Mouse (Mus musculus) kidney, embryonic 14.5 days (tissue): Measurements from ENCODE around the gene Tspyl3. TPM values are rescaled to one million over a fixed set of nuclear protein-coding genes. Genes with fewer than 3 reads are reported as not detected.

ENCODE experiments used
- ATAC-seq: fragments of 200-750 bp; cut with Nextera tagmentation; 2 replicates; pipeline ENCODE4 v1.8.0; 2017; ENCODE audit warnings: moderate number of reproducible peaks, mild to moderate bottlenecking, moderate TSS enrichment, moderate library complexity; ENCODE audit not compliant: low FRiP score, low TSS enrichment
- H3K27ac ChIP-seq: fragments of 300-500 bp; sonication (generic); 2 replicates; pipeline ENCODE4 v1.5.1; 2014; ENCODE audit warnings: low read depth, mild to moderate bottlenecking, low read length, moderate library complexity, mixed read lengths
- H3K27me3 ChIP-seq: fragments of 300-500 bp; sonication (generic); 2 replicates; pipeline ENCODE4 v1.6.1; 2014; ENCODE audit warnings: mild to moderate bottlenecking, low read length; ENCODE audit not compliant: control insufficient read depth, insufficient read depth
- H3K36me3 ChIP-seq: fragments of 300-500 bp; sonication (generic); 2 replicates; pipeline ENCODE4 v1.6.1; 2014; ENCODE audit warnings: low read length, mixed read lengths; ENCODE audit not compliant: control insufficient read depth, insufficient read depth
- H3K4me1 ChIP-seq: fragments of 300-500 bp; sonication (generic); 2 replicates; pipeline ENCODE4 v1.6.1; 2014; ENCODE audit warnings: low read length, mixed read lengths; ENCODE audit not compliant: control insufficient read depth, insufficient read depth
- H3K4me2 ChIP-seq: fragments of 300-500 bp; sonication (generic); replicated peaks from 2 replicates; pipeline ENCODE4 v1.6.1; 2014; ENCODE audit warnings: low read depth, mild to moderate bottlenecking, low read length
- H3K4me3 ChIP-seq: fragments of 300-500 bp; sonication (generic); 2 replicates; pipeline ENCODE4 v1.5.1; 2014; ENCODE audit warnings: mild to moderate bottlenecking, low read length
- H3K9ac ChIP-seq: fragments of 300-500 bp; sonication (generic); 2 replicates; pipeline ENCODE4 v1.6.1; 2014; ENCODE audit warnings: low read depth, mild to moderate bottlenecking, low read length, moderate library complexity
- H3K9me3 ChIP-seq: fragments of 300-500 bp; sonication (generic); 2 replicates; pipeline ENCODE4 v1.6.1; 2016; ENCODE audit warnings: low read length; ENCODE audit not compliant: control insufficient read depth
- WGBS: fragments of 180-500 bp; shearing (Covaris S2); extraction: QIAGEN DNeasy Blood & Tissue Kit; methylation state at CpG from one replicate; pipeline ENCODE4 v1.1.7; 2014; 5-methylcytosine and 5-hydroxymethylcytosine counted together
- polyA plus RNA-seq: library from polyadenylated mRNA; unstranded; fragments of >200 nt; fragmentation: Nextera tagmentation; extraction: Ambion mirVana; gene quantifications from 2 replicates; pipeline ENCODE4 v1.2.1, GENCODE M21; 2014

The Tspyl3 gene
- polyA plus RNA-seq, 1 experiment from 2014 or later: 9.6 TPM

DNA sequence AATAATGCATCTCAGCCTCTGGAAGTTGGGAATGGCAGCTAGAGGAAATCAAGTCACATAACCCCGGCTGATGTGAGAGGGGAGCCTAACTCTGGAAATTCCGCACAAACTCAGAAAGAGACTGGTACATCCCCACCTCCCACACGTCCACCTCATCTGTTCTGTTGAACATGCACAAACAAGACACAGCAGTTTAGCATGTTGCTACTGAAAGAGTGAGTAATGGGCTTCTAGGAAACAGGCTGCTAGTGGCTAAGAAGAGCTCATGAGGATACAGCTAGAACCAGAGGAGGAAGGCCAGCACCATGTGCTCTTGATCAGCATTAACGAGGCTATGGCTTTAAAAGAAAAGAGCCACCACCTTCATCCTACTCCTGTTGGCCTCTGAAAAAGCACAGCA is 12.7 kb upstream of the Tspyl3 start:
- no peak overlapping the region for H3K9ac ChIP-seq
- H3K36me3 ChIP-seq: peaks cover 40% of the 10 kb centered on the region
- 61% methylated on average over 4 of the region's 4 CpGs for WGBS
- H3K4me3 ChIP-seq: no peak overlapping the region
- H3K27ac ChIP-seq: no peak overlapping the region
- peaks cover 27% of the 10 kb centered on the region for H3K4me1 ChIP-seq
- H3K9me3 ChIP-seq: no peaks in the 10 kb centered on the region
- no peak for ATAC-seq
- H3K27me3 ChIP-seq: no peaks in the 10 kb centered on the region
- no peak overlapping the region for H3K4me2 ChIP-seq

DNA sequence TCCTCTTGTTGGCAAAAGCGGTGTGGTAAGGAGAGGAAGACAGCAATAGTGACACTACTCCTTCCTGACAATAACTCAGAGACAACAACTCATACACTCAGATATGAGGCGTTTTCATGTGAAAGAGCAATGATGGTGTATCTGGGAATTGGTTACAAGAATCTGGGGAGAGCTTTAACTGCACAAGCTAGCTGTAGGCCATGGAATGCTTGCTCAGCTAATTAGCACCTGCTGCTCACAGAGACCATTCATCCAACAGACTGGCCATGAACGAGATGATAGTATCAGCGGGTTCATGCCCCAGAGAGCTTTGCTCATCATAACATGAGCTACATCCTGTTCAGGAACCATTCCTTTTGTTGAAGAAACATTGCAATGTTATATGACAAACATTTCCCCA is 12.0 kb upstream of the Tspyl3 start:
- 55% methylated on average over 4 of the region's 4 CpGs for WGBS
- ATAC-seq: no peak
- Histone ChIP-seq H3K4me1 (peaks cover 25% of the 10 kb centered on the region), H3K4me3 (no peak overlapping the region), H3K9me3 (no peaks in the 10 kb centered on the region), H3K4me2 (no peak overlapping the region), H3K27ac (no peak overlapping the region), H3K36me3 (peaks cover 46% of the 10 kb centered on the region), H3K27me3 (no peaks in the 10 kb centered on the region), H3K9ac (no peak overlapping the region)

DNA sequence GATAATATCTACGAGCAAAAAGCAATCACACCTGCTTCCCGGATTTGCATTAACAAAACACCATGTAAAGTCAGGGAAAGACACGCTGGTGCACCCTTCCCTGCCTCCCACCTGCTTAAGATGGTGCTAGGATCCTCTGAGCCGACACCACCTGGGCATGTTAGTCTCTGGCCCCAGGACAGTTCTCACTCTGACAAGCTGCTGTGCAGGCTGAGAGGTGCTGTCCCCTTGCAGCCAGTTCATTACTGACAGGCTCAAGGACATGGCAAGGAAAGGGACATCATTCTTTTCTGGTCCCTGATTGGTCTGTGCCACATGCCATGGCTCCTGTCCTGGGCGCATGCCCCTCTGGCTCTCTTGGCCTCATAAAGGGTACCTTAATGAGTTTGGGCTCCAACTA is 3.3 kb upstream of the Tspyl3 start:
- ATAC-seq: no peak
- Histone ChIP-seq H3K36me3 (peaks cover 56% of the 10 kb centered on the region), H3K4me2 (no peak overlapping the region), H3K4me3 (no peak overlapping the region), H3K9ac (no peak overlapping the region), H3K27ac (no peak overlapping the region), H3K4me1 (peaks cover 8% of the 10 kb centered on the region), H3K27me3 (no peaks in the 10 kb centered on the region), H3K9me3 (no peaks in the 10 kb centered on the region)
- WGBS: 85% methylated on average over 5 of the region's 5 CpGs

DNA sequence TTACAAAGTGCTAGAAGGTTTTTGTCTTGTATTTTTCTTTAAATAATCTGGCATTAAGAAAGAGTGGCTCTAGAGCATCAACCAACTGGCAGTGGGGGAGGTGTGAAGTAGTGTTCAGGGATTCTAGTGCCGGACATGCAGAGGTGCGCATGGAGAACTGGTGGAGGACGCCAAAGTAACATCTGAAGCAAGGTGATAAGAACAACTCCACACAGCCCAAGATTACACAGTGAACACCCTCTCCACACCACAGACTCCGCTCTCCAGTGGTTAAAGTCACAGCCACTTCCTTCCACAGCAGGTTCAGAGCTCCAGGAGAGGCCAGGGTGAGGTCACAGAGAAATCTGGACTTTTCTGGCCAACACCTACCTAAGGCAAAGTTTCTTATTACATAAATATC is 2.7 kb upstream of the Tspyl3 start:
- peaks cover 8% of the 10 kb centered on the region for H3K4me1 ChIP-seq
- no peak overlapping the region for H3K27ac ChIP-seq
- H3K27me3 ChIP-seq: no peaks in the 10 kb centered on the region
- H3K36me3 ChIP-seq: peaks cover 50% of the 10 kb centered on the region
- H3K9ac ChIP-seq: no peak overlapping the region
- no peak overlapping the region for H3K4me2 ChIP-seq
- 89% methylated on average over 4 of the region's 4 CpGs for WGBS
- no peaks in the 10 kb centered on the region for H3K9me3 ChIP-seq
- no peak overlapping the region for H3K4me3 ChIP-seq
- ATAC-seq: no peak

DNA sequence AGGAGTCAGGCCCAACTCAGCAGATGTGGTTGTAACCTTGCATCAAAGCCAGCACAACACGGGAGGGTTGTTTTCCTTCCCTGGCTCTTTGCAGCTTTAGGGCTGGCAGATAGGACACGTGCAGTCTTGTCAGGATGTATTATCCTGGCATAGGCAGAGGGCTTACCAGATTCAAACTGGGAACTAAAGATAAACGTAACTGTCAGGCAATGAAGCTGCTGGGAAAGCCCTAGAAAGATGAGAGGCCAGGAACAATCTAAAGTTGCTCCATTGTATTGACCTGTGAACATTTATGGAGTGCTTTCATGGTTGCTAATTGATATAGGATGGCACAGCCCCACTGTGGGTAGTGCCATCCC is 333 bp upstream of the Tspyl3 start:
- Histone ChIP-seq H3K36me3 (peaks cover 28% of the 10 kb centered on the region), H3K9ac (peak overlapping the region; percentile 68; the same call in 1 of the 2 replicates)

DNA sequence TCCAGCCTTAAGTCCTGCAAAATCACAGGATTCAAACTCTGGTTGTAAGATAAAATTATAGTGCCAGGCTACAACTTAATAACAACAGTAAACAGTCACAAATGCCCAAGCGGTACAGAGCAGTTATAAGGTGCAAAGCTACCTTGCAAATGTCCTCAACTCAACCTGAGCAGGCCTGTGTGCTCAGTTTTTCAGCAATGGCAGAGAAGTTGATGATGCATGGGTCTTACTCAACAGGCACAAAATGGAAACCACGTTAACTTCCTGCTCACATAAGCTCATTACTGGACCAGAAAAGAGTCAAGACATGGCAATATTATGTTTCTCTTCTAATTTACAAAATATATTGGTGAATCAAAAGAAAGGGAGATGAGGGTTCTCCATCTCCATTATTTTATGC is 2.7 kb downstream of the Tspyl3 start:
- H3K4me2 ChIP-seq: no peak overlapping the region
- H3K36me3 ChIP-seq: no peaks in the 10 kb centered on the region
- H3K9me3 ChIP-seq: no peaks in the 10 kb centered on the region
- no peaks in the 10 kb centered on the region for H3K27me3 ChIP-seq
- H3K4me3 ChIP-seq: no peak overlapping the region
- peaks cover 8% of the 10 kb centered on the region for H3K4me1 ChIP-seq
- no peak overlapping the region for H3K9ac ChIP-seq
- ATAC-seq: no peak
- WGBS: 98% methylated on average over 2 of the region's 2 CpGs
- no peak overlapping the region for H3K27ac ChIP-seq

More for the DNA sequence above, 333 bp upstream of the Tspyl3 start:
- 6% methylated on average over 3 of the region's 3 CpGs for WGBS
- peak overlapping the region; percentile 68 for H3K4me2 ChIP-seq
- H3K4me3 ChIP-seq: peak overlapping the region; percentile 43
- ATAC-seq: no peak
- no peaks in the 10 kb centered on the region for H3K27me3 ChIP-seq
- no peaks in the 10 kb centered on the region for H3K9me3 ChIP-seq
- peaks cover 8% of the 10 kb centered on the region for H3K4me1 ChIP-seq
- no peak overlapping the region for H3K27ac ChIP-seq

DNA sequence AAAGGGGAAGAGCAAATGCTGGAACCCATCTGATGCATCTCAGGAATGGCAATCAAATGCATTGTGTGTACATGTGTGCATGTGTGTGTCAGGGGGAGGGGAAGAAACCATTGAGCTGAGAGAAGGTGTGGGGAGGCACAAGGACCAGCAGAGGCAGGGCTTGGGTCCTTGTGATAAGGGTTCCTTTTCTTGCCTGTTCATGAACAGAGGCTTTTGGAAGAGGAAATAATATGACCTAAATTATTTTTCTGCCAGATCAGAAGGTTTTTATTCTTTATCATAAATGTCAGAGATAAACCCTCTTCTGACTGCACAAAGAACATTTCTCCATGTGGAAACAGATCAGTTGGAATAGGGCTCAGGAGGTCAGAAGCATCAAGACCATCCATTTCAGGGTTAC is 3.1 kb downstream of the Tspyl3 start:
- H3K27ac ChIP-seq: no peak overlapping the region
- H3K4me3 ChIP-seq: no peak overlapping the region
- H3K4me2 ChIP-seq: no peak overlapping the region
- peaks cover 8% of the 10 kb centered on the region for H3K4me1 ChIP-seq
- H3K36me3 ChIP-seq: no peaks in the 10 kb centered on the region
- no peak for ATAC-seq
- H3K27me3 ChIP-seq: no peaks in the 10 kb centered on the region
- no peaks in the 10 kb centered on the region for H3K9me3 ChIP-seq
- no peak overlapping the region for H3K9ac ChIP-seq

DNA sequence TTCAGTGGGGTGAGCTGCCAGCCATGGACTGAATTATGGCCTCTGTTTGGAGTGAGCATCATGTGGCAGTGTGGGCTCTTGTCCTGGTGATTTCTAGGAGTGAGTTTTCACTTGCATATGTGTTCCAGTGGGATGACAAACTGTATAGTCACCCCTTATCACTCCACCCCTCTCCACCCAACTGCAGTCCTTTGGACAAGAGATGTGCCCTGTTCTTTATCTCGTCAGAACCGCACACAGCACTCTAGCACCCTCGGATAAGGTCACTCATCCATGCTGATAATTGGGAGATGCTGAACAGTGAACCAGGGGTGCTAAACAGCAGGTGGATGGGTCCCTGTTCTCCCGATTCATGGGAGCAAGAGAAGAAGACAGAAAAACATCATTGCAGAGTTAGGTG is 3.6 kb downstream of the Tspyl3 start:
- no peak overlapping the region for H3K9ac ChIP-seq
- no peaks in the 10 kb centered on the region for H3K9me3 ChIP-seq
- no peak for ATAC-seq
- no peak overlapping the region for H3K27ac ChIP-seq
- H3K4me3 ChIP-seq: no peak overlapping the region
- WGBS: 83% methylated on average over 4 of the region's 4 CpGs
- H3K4me1 ChIP-seq: peaks cover 8% of the 10 kb centered on the region
- H3K27me3 ChIP-seq: no peaks in the 10 kb centered on the region
- no peak overlapping the region for H3K4me2 ChIP-seq
- no peaks in the 10 kb centered on the region for H3K36me3 ChIP-seq

DNA sequence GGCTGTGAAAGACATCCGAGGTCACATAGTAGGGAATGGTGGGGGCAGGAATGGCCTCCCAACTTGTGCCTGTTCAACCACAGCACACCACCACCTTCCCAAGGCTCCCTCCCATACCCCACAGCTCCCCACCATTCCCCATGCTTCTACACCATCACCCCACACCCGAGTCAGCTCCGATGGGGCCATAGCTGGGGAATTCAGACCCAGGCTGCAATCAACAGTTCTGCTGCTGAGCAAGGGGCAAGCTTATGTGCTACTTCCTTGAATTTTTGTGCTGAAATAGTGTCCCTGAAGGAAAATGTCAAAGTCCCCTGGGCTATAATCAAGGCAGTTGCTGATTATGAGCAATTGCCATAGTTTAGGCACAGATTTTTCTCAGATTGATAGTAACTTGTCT is 6.7 kb downstream of the Tspyl3 start:
- Histone ChIP-seq H3K9ac (no peak overlapping the region), H3K27ac (no peak overlapping the region), H3K4me2 (no peak overlapping the region), H3K9me3 (no peaks in the 10 kb centered on the region), H3K36me3 (no peaks in the 10 kb centered on the region), H3K4me1 (no peaks in the 10 kb centered on the region), H3K4me3 (no peak overlapping the region), H3K27me3 (no peaks in the 10 kb centered on the region)
- no peak for ATAC-seq
- WGBS: 74% methylated on average over 3 of the region's 3 CpGs

DNA sequence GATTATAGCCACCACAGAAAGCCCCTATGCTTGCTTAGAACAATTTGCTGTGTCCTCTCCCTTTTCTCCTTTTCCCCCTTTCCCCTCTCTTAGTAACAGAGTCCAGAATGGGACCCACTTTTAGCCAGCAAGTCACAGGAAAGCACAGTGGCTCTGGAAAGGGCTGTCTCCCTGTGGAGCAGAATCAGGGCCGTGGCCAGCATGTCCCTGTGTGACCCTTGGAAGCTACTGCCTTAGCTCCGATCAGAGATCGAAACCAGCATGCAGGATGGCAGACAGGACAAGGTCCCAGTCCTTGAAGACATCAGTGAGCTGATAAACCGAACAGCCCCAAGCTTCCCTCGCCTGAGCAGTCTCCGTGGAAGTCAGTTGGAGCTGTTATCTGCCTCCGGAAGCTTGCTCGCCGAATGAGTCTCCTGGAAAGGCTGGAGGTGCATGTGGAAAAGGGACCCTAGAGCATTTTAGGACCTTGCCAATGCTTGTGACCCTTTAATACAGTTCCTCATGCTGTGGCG is 7.4 kb downstream of the Tspyl3 start:
- H3K9ac ChIP-seq: no peak overlapping the region
- no peak for ATAC-seq
- WGBS: 91% methylated on average over 10 of the region's 10 CpGs
- no peak overlapping the region for H3K4me3 ChIP-seq
- H3K4me1 ChIP-seq: no peaks in the 10 kb centered on the region
- no peaks in the 10 kb centered on the region for H3K9me3 ChIP-seq
- H3K36me3 ChIP-seq: no peaks in the 10 kb centered on the region
- H3K4me2 ChIP-seq: no peak overlapping the region
- no peaks in the 10 kb centered on the region for H3K27me3 ChIP-seq
- H3K27ac ChIP-seq: no peak overlapping the region
